Mouse (Mus musculus) T-cell, adult 66 days (primary cell): Measurements from ENCODE around the gene Lce1a1. TPM values are rescaled to one million over a fixed set of nuclear protein-coding genes. Genes with fewer than 3 reads are reported as not detected.

ENCODE experiments used
- total RNA-seq, 2 experiments: library from RNA; stranded (reverse); gene quantifications; 3 replicates in 1 of 2; 4 replicates in 1 of 2; pipeline ENCODE4 v1.2.4; 2023

Gene Lce1a1
- not detected for total RNA-seq

DNA sequence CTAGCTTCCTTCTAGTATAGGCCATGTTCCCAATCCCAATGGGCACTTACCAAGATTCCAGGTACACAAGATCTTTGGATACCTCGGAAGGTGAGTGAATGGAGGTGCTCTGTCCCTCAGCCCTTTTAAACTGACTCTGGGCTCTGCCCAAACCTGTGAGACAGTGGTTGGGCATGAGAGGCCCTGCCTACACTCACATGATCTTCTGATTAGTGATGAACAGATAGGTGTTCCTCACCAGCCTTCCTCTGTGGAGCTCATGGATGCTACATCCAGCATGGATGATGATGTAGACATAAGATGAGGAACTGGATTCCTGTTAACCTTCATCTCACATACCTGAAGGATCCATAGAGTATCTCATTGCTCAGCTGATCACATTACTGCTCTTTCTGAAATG, at the start of gene Lce1a1:
TSS of gene Lce1a1 (minus strand) at position 101 of the 400 bp plus-strand sequence.

DNA sequence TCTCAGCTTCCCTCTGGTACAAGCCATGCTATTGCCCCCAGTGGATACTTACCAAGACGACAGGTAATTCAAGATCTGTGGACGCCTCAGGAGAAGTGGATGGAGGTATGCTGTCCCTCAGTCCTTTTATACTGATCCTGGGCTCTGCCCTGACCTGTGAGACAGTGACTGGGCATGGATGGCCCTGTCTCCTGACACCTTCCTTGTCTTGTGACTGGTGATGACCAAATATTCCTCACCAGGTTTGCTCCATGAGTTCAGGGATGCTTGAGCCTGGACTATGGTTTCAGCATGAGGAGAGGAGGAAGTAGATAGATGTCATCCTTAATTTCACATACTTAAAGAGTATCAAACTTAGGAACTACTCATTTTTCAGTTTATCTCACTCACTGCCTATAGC, 39.0 kb upstream of the Lce1a1 start, which contains the start of gene Lce1d:
TSS of gene Lce1d (minus strand) at position 101 of the 400 bp plus-strand sequence.

DNA sequence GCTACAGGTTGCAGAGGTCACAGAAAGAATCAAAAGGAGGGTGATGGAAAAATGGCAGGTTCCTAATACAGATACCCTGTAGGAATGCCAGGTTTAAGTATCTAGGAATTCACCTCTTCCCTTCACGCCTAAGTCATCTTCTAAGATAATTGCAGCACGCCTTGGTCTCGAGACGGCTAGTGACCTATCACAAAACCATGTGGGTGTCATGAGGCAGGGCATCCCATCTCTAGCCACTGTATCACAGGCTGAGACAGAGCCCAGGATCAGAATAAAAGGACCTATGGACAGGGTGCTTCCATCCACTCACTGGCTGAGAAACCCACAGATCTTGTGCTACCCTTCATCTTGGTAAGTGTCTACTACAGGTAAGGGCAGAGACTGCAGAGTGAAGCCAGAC, 30.8 kb upstream of the Lce1a1 start, which contains the start of gene Lce1c:
TSS of gene Lce1c (plus strand) at position 301 of the 400 bp plus-strand sequence.

DNA sequence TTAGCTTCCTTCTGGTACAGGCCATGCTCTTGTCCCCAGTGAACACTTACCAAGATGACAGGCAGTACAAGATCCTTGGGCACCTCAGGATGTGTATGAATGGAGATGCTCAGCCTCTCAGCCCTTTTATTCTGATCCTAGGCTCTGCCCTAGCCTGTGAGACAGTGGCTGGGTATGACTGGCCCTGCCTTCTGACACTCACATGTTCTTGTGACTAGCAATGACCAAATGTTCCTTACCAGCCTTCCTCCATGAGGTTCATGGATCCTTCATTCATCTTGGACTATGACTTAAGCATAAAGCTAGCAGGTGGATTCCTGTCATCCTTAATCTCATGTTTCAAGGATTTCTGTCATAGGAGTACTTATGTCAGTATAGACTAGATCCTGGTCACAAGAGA, 22.1 kb upstream of the Lce1a1 start, which contains the start of gene Lce1a2:
TSS of gene Lce1a2 (minus strand) at position 101 of the 400 bp plus-strand sequence.

DNA sequence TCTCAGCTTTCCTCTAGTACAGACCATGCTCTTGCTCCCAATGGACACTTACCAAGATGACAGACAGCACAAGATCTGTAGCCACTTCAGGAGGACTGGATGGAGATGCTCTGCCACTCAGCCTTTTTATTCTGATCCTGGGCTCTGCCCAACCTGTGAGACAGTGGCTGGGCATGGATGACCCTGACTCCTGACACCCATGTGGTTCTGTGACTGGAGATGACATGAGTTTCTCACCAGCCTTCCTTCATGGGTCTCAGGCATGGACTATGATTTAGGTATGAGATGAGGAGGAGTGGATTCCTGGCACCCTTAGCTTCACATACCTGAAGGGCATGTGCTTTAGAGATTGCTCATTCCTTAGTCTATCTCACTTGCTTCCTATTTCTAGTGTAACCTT, 8.7 kb upstream of the Lce1a1 start, which contains the start of gene Lce1b:
TSS of gene Lce1b (minus strand) at position 101 of the 400 bp plus-strand sequence.

DNA sequence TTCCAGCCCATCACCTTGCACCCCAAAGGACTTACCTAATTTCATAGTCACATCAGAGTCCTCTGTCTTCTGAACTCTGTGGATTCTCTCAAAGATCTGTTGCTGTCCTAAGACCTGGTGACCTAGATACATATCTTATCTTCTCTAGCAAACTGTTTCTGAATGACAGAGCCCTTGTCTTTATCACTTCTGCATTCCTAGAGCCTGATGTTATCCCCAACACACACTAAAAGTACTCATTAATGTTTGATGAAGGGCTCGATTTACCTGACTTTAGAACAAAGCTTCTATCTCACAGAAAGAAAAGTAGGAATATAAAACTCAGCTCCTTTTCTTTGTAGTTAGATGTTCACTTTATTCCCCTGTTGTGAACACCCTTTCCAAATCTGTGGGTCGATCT, 26.5 kb downstream of the Lce1a1 start, which contains the start of gene Lce6a:
TSS of gene Lce6a (minus strand) at position 101 of the 400 bp plus-strand sequence.

DNA sequence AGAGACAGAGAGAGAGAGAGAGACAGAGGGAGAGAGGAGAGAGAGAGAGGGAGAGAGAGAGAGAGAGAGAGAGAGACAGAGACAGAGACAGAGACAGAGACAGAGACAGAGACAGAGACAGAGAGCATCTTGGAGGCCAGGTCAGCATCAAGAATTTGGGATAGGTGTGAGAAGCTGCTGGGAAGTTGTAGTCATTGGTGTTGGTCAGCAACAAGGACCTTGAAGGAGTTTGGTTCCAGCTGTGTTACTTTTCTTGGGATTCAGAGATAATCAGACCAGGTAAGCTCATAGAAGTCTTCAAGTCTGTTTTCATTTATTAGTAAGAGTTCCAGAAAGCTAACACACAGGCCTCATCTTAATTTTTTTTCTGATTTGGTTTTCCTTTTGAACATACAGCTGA, 40.7 kb downstream of the Lce1a1 start, which contains the start of gene 2210017I01Rik:
TSS of gene 2210017I01Rik (minus strand) at position 101 of the 400 bp plus-strand sequence.

Other genes with a start within 250 kb of the Lce1a1 start
- not detected for gene Sprr2i, start 240.3 kb downstream of the Lce1a1 start, total RNA-seq
- not detected for gene Sprr2j-ps, start 230.2 kb downstream of the Lce1a1 start, total RNA-seq
- under 1 TPM in 1 of 2 experiments, not detected in 1; 0.90 TPM for gene Gm9774, start 218.9 kb downstream of the Lce1a1 start, total RNA-seq
- gene Sprr2k, start 215.7 kb downstream of the Lce1a1 start, total RNA-seq: not detected
- gene Sprr1b, start 209.5 kb downstream of the Lce1a1 start, total RNA-seq: not detected
- gene Sprr3, start 189.6 kb downstream of the Lce1a1 start, total RNA-seq: not detected
- not detected for gene Sprr1a, start 162.4 kb downstream of the Lce1a1 start, total RNA-seq
- not detected for gene Sprr4, start 147.8 kb downstream of the Lce1a1 start, total RNA-seq
- not detected for gene 2310046K23Rik, start 113.8 kb downstream of the Lce1a1 start, total RNA-seq
- not detected for gene Ivl, start 74.6 kb downstream of the Lce1a1 start, total RNA-seq
- gene Smcp, start 59.3 kb downstream of the Lce1a1 start, total RNA-seq: not detected
- gene 2210017I01Rik, start 40.8 kb downstream of the Lce1a1 start, total RNA-seq: not detected
- gene Lce6a, start 26.6 kb downstream of the Lce1a1 start, total RNA-seq: not detected
- gene Lce1b, start 8.6 kb upstream of the Lce1a1 start, total RNA-seq: not detected
- gene Lce1a2, start 22.0 kb upstream of the Lce1a1 start, total RNA-seq: not detected
- gene Lce1c, start 30.9 kb upstream of the Lce1a1 start, total RNA-seq: not detected
- not detected for gene Lce1d, start 38.9 kb upstream of the Lce1a1 start, total RNA-seq
- not detected for gene Lce1e, start 60.8 kb upstream of the Lce1a1 start, total RNA-seq
- not detected for gene Lce1f, start 72.0 kb upstream of the Lce1a1 start, total RNA-seq
- not detected for gene Gm38119, start 90.8 kb upstream of the Lce1a1 start, total RNA-seq
- gene Lce1g, start 104.0 kb upstream of the Lce1a1 start, total RNA-seq: not detected
- not detected for gene Lce1h, start 116.8 kb upstream of the Lce1a1 start, total RNA-seq
- gene Lce1i, start 130.6 kb upstream of the Lce1a1 start, total RNA-seq: not detected
- not detected for gene Lce1j, start 142.2 kb upstream of the Lce1a1 start, total RNA-seq
- gene Lce1k, start 159.6 kb upstream of the Lce1a1 start, total RNA-seq: not detected
- not detected for gene Kprp, start 178.9 kb upstream of the Lce1a1 start, total RNA-seq
- not detected for gene Lce1l, start 203.0 kb upstream of the Lce1a1 start, total RNA-seq
- gene 2310050C09Rik, start 221.9 kb upstream of the Lce1a1 start, total RNA-seq: not detected